Mouse (Mus musculus) cerebellum, adult 9-10 months (tissue): ENCODE data around the gene Arrdc3.
"Not testable (repeated sequence)": the region's sequence is repeated elsewhere in the genome, so short reads cannot be mapped to it uniquely, and the experiment has no call there.

Experiments
- DNase-seq: peaks from one replicate; pipeline ENCODE4 v3.0.0; 2022

The Arrdc3 gene

GRCm38 (mm10) chr13:80883190-80883589 is at the start of gene Arrdc3:
Gene Arrdc3 (plus strand): TSS chr13:80883384.
- peak; percentile 98 for DNase-seq

GRCm38 (mm10) chr13:80862215-80862614 is 21.0 kb upstream of the Arrdc3 start:
- DNase-seq: peak; percentile 48

DNA sequence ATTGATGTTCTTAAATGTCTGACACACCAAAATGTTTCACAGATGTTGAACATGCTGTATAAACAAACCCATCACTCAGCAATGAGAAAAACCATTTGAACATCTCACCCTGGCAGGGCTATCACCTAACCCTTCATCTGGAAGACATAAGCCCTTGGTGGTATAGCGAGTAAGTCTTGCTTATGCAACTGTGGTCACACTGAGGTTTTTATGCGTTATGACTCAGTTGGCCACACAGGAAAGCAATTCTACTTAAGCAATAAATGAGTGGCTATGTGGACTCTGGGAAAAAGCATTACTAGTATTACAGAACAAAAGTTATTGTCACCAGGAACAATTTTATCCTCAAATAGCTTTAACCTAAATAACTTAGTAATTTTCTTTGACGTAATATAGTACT is 19.0 kb upstream of the Arrdc3 start:
- no peak for DNase-seq

GRCm38 (mm10) chr13:80875126-80875525 is 8.1 kb upstream of the Arrdc3 start:
- no peak for DNase-seq

- DNase-seq: no peak
These were observed 2.4 kb upstream of the Arrdc3 start for GRCm38 (mm10) chr13:80880756-80881155.

GRCm38 (mm10) chr13:80881722-80882500 is 1.3 kb upstream of the Arrdc3 start:
- peak; percentile 90 for DNase-seq

DNA sequence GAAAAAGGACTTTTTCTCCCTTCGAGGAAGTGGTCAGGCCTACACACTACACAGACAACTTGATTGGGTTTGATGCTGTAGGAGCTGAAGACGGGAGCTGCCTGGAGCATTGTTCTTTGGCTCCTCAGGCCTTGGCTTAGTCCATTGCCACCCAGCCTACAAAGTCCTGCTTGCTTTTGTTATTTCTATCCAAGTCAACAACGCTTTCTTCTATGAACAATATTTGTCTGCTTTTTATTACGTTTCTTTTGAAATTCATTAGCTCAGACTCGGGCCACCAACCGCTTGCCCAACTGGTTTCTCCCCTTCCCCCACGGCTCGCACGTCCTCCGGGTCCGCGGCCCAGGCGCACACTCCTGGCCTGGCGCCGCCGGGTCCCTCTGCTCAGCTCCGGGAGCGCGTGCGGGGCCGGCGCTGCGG is 458 bp upstream of the Arrdc3 start:
- peak; percentile 84 for DNase-seq

GRCm38 (mm10) chr13:80883649-80884376 is 629 bp downstream of the Arrdc3 start:
- no peak for DNase-seq

GRCm38 (mm10) chr13:80884377-80884983 is 1.3 kb downstream of the Arrdc3 start:
- DNase-seq: peak; percentile 78

GRCm38 (mm10) chr13:80885103-80885833 is 2.1 kb downstream of the Arrdc3 start:
- DNase-seq: peak; percentile 96

DNA sequence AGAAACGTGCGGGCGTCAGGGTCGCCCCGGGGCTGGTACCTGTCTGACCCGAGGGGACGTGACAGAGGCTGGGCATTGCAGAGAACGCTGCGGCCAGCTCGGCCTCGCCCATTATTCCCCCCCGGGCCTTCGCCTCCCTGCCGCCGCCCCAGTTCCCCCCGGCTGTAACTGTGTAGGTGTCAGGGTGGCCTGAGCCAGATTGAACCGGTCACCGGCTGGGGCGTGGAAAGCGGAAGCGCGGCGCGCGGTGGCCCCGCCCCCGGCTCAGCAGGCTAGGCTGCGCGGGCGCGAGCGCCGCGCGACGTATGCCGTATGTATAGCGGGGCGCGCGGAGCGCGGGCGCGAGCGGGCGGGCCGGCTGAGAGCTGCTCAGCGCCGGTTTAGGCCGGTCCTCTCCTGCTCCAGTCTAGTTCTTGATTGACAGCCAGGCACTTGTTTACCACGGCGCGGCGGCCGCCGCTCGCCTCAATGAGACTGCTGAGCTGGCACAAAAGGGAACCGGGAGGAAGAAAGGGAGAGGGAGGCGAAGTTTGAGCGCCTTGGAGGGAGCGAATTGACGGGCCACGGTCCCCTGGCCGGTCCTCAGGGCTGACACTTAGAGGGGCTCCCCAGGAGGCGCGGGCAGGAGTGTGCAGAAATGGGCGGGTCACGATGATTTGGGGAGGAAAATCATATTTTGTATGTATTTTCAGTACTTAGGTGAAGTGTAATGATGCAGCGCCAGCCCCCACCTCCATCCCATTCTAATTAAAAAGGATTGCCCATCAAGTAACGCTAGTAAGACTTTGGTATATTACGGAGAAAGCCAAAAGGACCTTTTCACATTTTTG is 2.9 kb downstream of the Arrdc3 start:
- peak; percentile 95 for DNase-seq

DNA sequence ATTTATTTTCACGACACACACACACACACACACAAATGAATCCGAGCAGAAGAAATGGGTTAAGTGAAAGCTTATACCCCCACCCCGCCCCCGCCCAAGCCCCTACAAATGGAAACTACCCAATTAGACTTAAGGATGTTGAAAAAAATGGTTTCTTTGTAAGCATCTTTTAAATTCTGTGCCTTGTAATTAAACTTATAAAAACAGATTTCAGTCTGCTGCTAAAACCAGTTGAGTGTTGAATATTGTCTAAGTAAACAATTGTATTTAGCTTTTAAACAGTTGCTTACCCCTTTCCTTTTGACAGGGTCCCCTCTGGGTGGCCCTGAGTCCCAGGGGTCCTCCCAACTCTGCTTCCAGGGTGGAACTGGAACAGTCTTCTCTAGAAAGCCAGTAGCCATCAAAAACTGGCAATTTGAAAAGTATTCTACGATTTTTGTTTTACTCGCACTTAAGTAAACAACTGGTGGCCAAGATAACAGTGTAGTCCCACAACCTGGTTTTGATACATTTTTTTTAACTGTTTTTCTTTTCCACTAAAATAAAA is 3.6 kb downstream of the Arrdc3 start:
- peak; percentile 35 for DNase-seq

DNA sequence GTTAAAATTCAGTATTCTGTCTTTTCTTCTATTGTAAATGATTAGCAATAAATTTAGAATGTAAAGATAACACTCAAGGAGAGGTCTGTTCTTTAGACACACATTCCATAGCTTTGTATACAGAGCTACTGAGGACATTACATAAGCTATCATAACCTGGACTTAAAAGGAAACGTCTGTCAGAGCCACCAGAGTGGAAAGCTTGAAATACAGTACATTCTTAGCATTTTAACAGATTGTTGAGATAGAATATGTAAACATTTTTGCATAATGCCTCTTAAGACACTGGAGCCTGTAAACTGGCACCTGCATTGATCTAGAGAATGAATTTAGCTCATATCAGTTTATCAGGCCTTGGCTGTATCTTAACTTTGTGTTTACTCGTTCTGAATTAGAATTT is 4.7 kb downstream of the Arrdc3 start:
- peak; percentile 18 for DNase-seq

GRCm38 (mm10) chr13:80894928-80895327 is 11.7 kb downstream of the Arrdc3 start:
- DNase-seq: not testable (repeated sequence)

- no peak for DNase-seq
These were observed 14.2 kb downstream of the Arrdc3 start for GRCm38 (mm10) chr13:80897411-80897810.

GRCm38 (mm10) chr13:80898095-80898494 is 14.9 kb downstream of the Arrdc3 start:
- no peak for DNase-seq

- no peak for DNase-seq
These were observed 16.3 kb downstream of the Arrdc3 start for GRCm38 (mm10) chr13:80899435-80900029.

GRCm38 (mm10) chr13:80901432-80901831 is 18.2 kb downstream of the Arrdc3 start:
- no peak for DNase-seq

- no peak for DNase-seq
These were observed 19.6 kb downstream of the Arrdc3 start for GRCm38 (mm10) chr13:80902796-80903195.

- no peak for DNase-seq
These were observed 30.2 kb downstream of the Arrdc3 start for GRCm38 (mm10) chr13:80913361-80913760.

GRCm38 (mm10) chr13:80920939-80921338 is 37.8 kb downstream of the Arrdc3 start:
- no peak for DNase-seq
